Mouse (Mus musculus) neutrophil, adult 5-6 weeks (primary cell): ENCODE data around the gene Slc24a3. TPM values are rescaled to one million over a fixed set of nuclear protein-coding genes. Genes with fewer than 3 reads are reported as not detected.

Experiments
- ATAC-seq: fragments of 151-379, 151-347 bp; 2 replicates; pipeline ENCODE4 v1.8.0; 2017; ENCODE audit warnings: mild to moderate bottlenecking, moderate TSS enrichment; ENCODE audit not compliant: insufficient number of reproducible peaks, poor library complexity, low FRiP score, severe bottlenecking; ENCODE audit errors: extremely low read depth
- total RNA-seq: library from RNA; stranded (forward); fragments of 200-1000 nt; gene quantifications from 2 replicates; pipeline ENCODE4 v1.2.3, GENCODE M21; 2017

Slc24a3 gene
- total RNA-seq, 1 experiment from 2014 or later = 1.0 TPM

GRCm38 (mm10) chr2:145401240-145401805, 233.8 kb downstream of the Slc24a3 start:
- ATAC-seq = no peak

DNA sequence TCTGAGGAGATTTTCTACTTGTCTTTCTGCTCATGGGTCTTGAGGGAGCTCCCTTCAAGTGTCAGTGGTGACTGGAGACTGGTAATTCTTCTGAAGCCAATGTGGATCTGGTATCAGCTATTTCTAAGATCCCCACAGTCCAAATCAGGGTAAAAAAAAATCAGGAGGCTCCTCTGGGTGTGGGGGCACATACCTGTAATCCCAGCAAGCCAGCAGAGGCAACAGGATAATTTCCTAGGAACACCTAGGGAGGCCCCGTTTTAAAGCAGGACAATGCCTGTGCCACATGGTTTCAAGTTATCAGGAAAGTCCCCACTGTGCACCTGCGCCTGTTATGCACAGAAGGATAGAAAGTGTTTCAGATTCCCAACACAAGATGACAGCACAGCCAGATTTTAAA, 234.4 kb downstream of the Slc24a3 start:
- ATAC-seq = no peak

DNA sequence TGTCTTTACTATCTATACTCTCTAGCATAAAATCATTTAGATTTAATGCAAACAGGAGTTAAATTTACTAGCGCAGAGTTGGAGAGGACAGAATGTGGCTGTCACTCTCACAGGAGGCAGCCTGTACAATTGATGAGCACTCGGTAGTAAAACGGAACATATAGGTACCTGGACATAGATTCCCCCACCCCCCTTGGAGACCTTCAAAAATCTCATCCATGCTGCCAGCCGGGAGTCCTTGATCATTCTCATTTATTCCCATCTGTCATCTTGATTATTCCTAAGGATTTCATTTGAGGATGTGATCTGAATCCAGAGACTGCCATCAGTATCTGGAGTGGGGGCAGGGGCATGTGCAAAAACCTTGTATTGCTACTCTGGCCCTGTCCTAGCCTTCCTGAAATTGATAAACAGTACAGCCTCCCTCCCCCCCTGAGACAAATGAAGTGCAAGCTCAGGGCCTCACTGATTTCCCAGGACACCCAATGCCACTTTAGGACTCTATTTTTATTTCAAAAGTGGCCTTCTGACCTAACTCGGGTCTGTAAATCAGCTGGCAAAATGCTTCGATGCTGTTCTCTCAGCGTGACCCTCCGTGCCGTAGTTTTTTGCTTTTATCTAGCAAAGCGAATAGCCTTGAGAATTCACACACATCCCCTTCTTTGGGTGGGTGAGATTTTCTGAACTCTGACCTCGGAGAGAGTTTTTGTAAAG, 237.4 kb downstream of the Slc24a3 start:
- no peak for ATAC-seq

- no peak for ATAC-seq
These were observed 238.2 kb downstream of the Slc24a3 start for GRCm38 (mm10) chr2:145405746-145406145.

- ATAC-seq = no peak
These were observed 250.2 kb downstream of the Slc24a3 start for GRCm38 (mm10) chr2:145417738-145418137.

DNA sequence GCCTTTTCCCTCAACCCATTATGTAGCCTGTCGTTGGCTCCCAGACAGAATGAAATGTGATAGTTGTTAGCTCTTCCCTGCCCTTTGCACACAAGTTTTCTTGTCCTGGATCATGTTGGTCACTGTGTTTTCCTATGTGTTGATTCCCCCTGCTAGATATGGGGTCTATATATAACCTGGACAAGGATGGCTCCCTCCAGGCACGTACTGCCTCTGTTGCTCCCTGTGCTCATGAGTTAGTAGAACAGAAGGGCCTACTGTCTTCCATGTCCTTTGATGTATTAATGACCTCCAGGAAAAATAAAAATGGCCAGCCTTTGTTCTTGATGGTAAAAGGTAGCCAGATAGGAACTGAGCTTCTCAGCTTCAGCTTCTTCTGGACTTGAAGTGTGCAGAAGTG, 251.5 kb downstream of the Slc24a3 start:
- no peak for ATAC-seq

GRCm38 (mm10) chr2:145420967-145421888, 253.7 kb downstream of the Slc24a3 start:
- ATAC-seq = no peak

GRCm38 (mm10) chr2:145421889-145422212, 254.3 kb downstream of the Slc24a3 start:
- no peak for ATAC-seq

GRCm38 (mm10) chr2:145429982-145430381, 262.4 kb downstream of the Slc24a3 start:
- ATAC-seq = no peak

DNA sequence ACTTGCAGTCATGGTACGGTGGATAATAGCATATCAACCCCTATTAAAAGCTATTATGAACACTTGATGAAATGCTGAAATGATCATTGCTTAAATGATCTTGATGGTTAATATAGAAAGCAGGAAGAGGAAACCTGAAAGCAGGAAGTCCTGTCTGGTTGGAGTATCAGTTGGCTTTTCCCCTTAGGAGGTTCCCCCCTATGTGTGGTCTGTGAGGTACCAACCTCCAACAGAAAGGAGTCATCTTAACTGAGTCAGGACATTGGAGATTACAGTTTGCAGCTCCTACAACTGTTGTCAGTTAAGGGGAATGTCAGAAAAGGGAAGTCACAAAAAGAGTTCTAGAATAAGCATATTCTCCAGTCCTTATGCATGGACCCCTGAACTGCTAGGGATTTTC, 266.5 kb downstream of the Slc24a3 start:
- no peak for ATAC-seq

GRCm38 (mm10) chr2:145438336-145438735, 270.8 kb downstream of the Slc24a3 start:
- no peak for ATAC-seq

DNA sequence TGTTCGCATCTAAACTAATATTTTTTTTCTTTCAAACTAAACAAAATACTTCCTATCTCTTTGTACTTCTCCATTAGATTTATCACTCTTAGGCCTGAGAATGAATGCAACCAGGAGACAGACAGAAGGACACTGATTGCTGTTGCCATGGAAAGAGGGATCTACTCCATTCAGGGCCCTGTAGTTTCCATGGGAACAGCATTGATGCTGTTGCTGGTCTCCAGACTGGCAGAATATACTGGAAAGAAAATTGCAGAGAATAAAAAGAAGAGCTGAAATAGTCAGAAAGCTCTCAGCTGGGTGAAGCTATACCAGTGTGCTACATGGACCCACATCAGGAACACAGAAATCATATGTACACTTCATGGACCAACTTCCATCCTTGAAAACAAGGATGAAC, 272.2 kb downstream of the Slc24a3 start:
- ATAC-seq = no peak

DNA sequence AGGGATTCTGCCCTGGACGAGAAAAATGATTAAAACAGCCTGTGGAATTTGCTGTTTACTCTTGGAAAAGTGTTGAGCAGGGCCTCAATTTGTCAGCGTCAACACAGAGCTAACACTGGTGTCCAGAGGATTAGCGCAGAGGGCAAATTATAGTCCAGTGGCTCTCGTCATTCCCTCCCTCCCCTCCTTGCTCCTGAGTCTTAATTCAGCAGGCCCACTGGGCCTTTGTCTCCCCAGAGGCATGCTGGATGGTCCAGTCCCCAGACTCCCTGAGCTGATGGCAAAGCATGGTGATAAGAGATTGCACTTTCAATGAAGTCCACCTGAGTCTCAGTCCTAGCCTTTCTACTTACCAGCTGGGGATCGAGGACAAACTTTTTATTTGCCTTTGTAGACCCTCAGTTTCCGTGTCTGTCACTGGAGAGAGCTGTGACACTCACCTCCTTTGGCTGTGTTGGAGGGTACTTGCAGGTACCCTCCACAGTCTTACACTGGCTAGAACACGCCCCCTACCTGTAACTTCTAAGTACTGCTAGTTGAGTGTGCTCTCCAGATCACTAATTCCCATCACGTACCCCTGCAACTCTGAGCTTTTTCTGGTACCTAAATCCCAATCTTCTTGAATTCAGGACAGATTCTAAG, 289.7 kb downstream of the Slc24a3 start:
- ATAC-seq = no peak

GRCm38 (mm10) chr2:145460854-145461423, 293.4 kb downstream of the Slc24a3 start:
- no peak for ATAC-seq

- ATAC-seq = no peak
These were observed 294.7 kb downstream of the Slc24a3 start for GRCm38 (mm10) chr2:145462253-145462652.

DNA sequence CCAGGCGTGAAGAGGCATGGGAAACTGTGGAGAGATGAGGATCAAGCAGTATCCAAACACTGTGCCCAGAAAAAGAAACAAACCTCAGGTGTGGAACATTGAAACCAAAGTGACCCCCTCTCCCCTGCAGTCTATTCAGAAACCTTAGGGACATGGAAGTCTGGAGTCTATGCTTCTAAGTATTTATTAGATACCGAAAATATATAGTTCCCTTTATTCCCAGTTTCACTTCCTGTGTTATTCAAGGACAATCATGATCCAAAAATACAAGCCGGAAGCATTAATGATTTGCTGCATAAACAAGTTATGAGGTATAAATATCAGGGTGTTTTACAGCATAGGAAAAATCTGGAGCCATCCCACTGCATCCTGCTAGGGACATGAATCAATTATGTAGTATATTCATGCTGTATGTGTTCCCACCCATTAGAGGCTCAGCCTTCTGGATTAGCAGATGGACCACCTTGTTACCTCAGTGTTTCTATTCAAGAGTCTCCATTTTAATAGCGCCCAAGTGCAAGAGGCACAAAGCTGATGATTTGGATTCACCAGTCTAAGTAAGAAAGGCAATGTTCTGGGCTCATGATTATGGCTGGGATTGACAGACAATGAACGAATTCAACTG, 301.3 kb downstream of the Slc24a3 start:
- no peak for ATAC-seq

- no peak for ATAC-seq
These were observed 309.9 kb downstream of the Slc24a3 start for GRCm38 (mm10) chr2:145477484-145477883.

GRCm38 (mm10) chr2:145479676-145480075, 312.1 kb downstream of the Slc24a3 start:
- no peak for ATAC-seq

DNA sequence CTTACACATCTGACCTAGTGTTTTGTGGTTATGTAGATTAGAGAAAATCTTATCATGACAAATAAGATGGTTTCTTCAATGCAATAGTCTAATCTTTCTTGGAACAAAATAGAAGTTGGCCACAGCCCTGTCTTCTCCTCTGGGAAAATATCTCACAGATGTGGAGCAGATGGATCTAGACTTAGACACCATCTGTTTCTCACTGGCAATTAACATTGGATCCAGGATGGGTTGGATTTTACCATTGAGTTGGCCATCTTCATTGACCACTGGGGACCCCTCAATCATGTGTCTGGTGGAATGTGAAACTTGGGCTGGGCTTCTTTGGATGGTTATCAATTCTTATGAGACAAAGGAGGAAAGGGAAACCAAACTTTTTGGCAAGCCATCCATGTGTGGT, 332.7 kb downstream of the Slc24a3 start:
- ATAC-seq = no peak
